Mouse (Mus musculus) erythroid progenitor cell, adult 5-6 weeks (primary cell): ENCODE results near the gene Kcnk13. TPM values are rescaled to one million over a fixed set of nuclear protein-coding genes. Genes with fewer than 3 reads are reported as not detected.
A peak's percentile ranks its signal among the peaks of the same experiment; 100 is the strongest.

ENCODE experiments used
- ATAC-seq: replicated peaks from 2 replicates; pipeline ENCODE4 v1.8.0; 2016; ENCODE audit warnings: moderate number of reproducible peaks, mild to moderate bottlenecking, moderate TSS enrichment, inconsistent platforms; ENCODE audit not compliant: poor library complexity, low FRiP score, severe bottlenecking
- total RNA-seq, 2 experiments: library from RNA; stranded (forward) in 1 of 2; stranded (reverse) in 1 of 2; fragments of 150-400 nt in 1 of 2; fragments of 186-747, 209-891 nt in 1 of 2; gene quantifications; 2 replicates each; pipeline versions ENCODE4 v1.2.3 to v1.2.4; 2015 to 2017; ENCODE audit warnings: low replicate concordance in 2 of 2

The Kcnk13 gene
- total RNA-seq, 2 experiments from 2014 or later: 3.8 TPM; not detected in 1

- ATAC-seq: no peak
Observed at GRCm38 (mm10) chr12:100073201-100073672, 108.9 kb downstream of the Kcnk13 start.

GRCm38 (mm10) chr12:100075715-100076114 is 111.4 kb downstream of the Kcnk13 start:
- ATAC-seq: no peak

GRCm38 (mm10) chr12:100079636-100080286 is 115.5 kb downstream of the Kcnk13 start:
- no peak for ATAC-seq

GRCm38 (mm10) chr12:100088026-100088425 is 123.7 kb downstream of the Kcnk13 start:
- no peak for ATAC-seq

- ATAC-seq: no peak
Observed at GRCm38 (mm10) chr12:100089265-100089664, 125.0 kb downstream of the Kcnk13 start.

- ATAC-seq: no peak
Observed at GRCm38 (mm10) chr12:100090750-100091149, 126.5 kb downstream of the Kcnk13 start.

GRCm38 (mm10) chr12:100093046-100093445 is 128.7 kb downstream of the Kcnk13 start:
- ATAC-seq: no peak

GRCm38 (mm10) chr12:100099971-100100706 is 135.8 kb downstream of the Kcnk13 start:
- no peak for ATAC-seq

GRCm38 (mm10) chr12:100100707-100101030 is 136.4 kb downstream of the Kcnk13 start:
- no peak for ATAC-seq

- ATAC-seq: no peak
Observed at GRCm38 (mm10) chr12:100101651-100102050, 137.4 kb downstream of the Kcnk13 start.

GRCm38 (mm10) chr12:100104530-100104929 is 140.2 kb downstream of the Kcnk13 start:
- ATAC-seq: no peak

GRCm38 (mm10) chr12:100106275-100106895 is 142.1 kb downstream of the Kcnk13 start:
- ATAC-seq: 0 out of 2 replicates have a peak, but pooled peaks have one; percentile 30

GRCm38 (mm10) chr12:100107436-100107835 is 143.1 kb downstream of the Kcnk13 start:
- ATAC-seq: no peak

GRCm38 (mm10) chr12:100109986-100110696 is 145.8 kb downstream of the Kcnk13 start, which contains the start of gene Psmc1:
Psmc1 (plus strand) TSS chr12:100110154.
- ATAC-seq: peak; percentile 89

Other genes with a start within 250 kb of the Kcnk13 start
- 21.8 and 42.5 TPM in 2 replicates for gene Efcab11, start 80.1 kb upstream of the Kcnk13 start, total RNA-seq (2015; ENCODE audit: low replicate concordance)
- gene Efcab11, start 80.1 kb upstream of the Kcnk13 start, total RNA-seq (2017; ENCODE audit: low replicate concordance): 24.9 and 46.2 TPM in 2 replicates
- 28.5 and 28.9 TPM in 2 replicates for gene Tdp1, start 80.0 kb upstream of the Kcnk13 start, total RNA-seq (2015; ENCODE audit: low replicate concordance)
- 11.3 and 11.8 TPM in 2 replicates for gene Tdp1, start 80.0 kb upstream of the Kcnk13 start, total RNA-seq (2017; ENCODE audit: low replicate concordance)
- gene Psmc1, start 145.7 kb downstream of the Kcnk13 start, total RNA-seq (2015; ENCODE audit: low replicate concordance): 70.0 and 102 TPM in 2 replicates
- gene Psmc1, start 145.7 kb downstream of the Kcnk13 start, total RNA-seq (2017; ENCODE audit: low replicate concordance): 46.8 and 113 TPM in 2 replicates
- 1.4 and 10.1 TPM in 2 replicates for gene Nrde2, start 195.2 kb downstream of the Kcnk13 start, total RNA-seq (2015; ENCODE audit: low replicate concordance)
- 4.8 and 11.3 TPM in 2 replicates for gene Nrde2, start 195.2 kb downstream of the Kcnk13 start, total RNA-seq (2017; ENCODE audit: low replicate concordance)
- 96.0 and 222 TPM in 2 replicates for gene Calm1, start 234.9 kb downstream of the Kcnk13 start, total RNA-seq (2015; ENCODE audit: low replicate concordance)
- 92.8 and 101 TPM in 2 replicates for gene Calm1, start 234.9 kb downstream of the Kcnk13 start, total RNA-seq (2017; ENCODE audit: low replicate concordance)